Mouse (Mus musculus): ENCODE measurements at regions not wholly inside any gene's neighbourhood (a gene's known extent, or its start where the extent isn't known, plus 50 kb on each side); places are given as distances from the start of the nearest gene placed in this dataset.

GRCm38 (mm10) chr10:119069410-119069809 is 170.4 kb downstream of the Cand1 start:
- TF ChIP-seq CTCF (IDR thresholded peaks at IDR 0.05; ENCODE audit: extremely low read depth, insufficient read depth, insufficient read length, insufficient replicate concordance) (no peak), POLR2A (IDR thresholded peaks at IDR 0.05; ENCODE audit: low read depth, low read length) (no peak)
